Mouse (Mus musculus) liver (tissue): ENCODE results near the gene Opcml.

Experiments
- DNase-seq: peaks from one replicate; pipeline ENCODE4 v3.0.0-alpha.2; 2020; ENCODE audit warnings: mixed read lengths

The Opcml gene

GRCm38 (mm10) chr9:28445863-28446262 is 655.3 kb downstream of the Opcml start:
- no peak for DNase-seq

GRCm38 (mm10) chr9:28446278-28447064 is 655.9 kb downstream of the Opcml start:
- no peak for DNase-seq

DNA sequence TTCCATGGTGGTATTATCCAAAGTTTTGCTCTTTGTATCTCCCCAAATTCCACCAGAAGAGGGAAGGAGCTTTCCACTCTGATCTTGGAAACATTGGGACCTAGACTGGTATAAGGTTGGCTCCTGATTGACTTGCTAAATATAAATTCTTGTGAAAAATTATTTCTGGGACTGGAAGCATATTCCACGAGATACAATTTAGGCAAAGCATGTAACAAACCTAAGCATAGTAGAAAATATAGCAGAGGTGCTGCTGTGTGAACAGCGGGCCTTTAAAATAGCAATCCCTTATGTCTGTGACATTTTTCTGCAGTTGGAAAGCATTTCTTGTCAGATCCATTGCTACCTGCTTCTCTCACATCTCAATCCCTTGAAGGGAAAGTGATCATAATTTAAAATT is 661.9 kb downstream of the Opcml start:
- DNase-seq = no peak

- DNase-seq = no peak
Observed at GRCm38 (mm10) chr9:28453062-28453461, 662.5 kb downstream of the Opcml start.

DNA sequence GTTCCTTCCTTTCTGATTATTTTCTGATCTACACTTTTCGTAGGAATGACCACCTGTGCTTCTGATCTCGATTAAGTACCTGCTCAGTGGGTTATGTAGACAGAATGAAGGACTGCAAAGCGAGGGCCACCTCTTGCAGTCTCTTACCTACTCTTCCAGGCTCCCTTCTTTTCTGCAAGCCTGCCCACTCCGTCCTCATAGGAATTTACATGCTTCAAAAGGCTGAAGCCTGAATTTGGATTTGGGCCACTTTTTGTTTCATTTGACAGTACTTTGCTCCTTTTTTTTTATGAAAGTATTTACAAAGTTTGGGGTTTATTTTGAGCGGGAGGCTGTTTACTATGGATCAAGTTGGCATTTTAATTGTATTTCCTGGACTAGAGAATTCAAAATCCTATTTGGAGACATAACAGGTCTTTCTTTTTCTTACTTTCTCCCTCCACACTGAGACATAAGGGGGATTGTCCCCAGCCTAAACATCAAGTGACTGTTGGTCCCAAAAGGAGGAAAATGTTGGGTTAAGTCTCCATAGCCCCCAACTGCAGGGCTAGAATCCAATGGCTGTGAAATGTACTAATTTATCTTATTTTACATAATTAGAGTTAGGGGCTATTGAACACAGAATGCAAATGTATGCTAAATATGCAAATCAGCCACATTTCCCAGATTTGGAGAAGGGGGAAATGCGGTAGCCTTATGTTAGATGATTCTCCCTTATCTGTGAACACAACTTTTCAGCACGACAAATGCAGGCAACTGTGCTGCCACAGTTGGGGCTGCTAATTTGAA is 667.6 kb downstream of the Opcml start:
- no peak for DNase-seq

GRCm38 (mm10) chr9:28463622-28464021 is 673.0 kb downstream of the Opcml start:
- DNase-seq = no peak

- no peak for DNase-seq
Observed at GRCm38 (mm10) chr9:28469419-28469818, 678.8 kb downstream of the Opcml start.

GRCm38 (mm10) chr9:28471501-28471900 is 680.9 kb downstream of the Opcml start:
- DNase-seq = no peak

GRCm38 (mm10) chr9:28474586-28474985 is 684.0 kb downstream of the Opcml start:
- DNase-seq = no peak

DNA sequence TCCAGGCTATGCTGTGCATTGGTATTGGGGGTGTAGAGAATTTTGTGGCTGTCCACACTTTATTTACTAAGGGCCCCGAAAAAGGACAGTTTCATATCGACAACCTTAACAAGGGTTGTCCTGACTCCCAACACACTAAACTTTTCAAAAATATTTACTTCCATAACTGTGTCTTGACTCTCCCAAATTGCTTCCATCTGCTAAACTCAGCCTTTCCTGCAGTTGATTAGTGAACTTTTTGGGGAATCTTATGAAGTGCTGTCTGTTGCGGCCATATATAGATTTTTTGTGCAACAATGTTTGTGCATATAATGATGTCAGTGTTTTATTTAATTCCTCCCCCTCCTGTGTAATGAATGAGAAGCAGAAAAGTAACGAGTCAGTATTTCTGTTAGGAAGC is 690.7 kb downstream of the Opcml start:
- DNase-seq = no peak

- DNase-seq = no peak
Observed at GRCm38 (mm10) chr9:28488499-28488898, 697.9 kb downstream of the Opcml start.

DNA sequence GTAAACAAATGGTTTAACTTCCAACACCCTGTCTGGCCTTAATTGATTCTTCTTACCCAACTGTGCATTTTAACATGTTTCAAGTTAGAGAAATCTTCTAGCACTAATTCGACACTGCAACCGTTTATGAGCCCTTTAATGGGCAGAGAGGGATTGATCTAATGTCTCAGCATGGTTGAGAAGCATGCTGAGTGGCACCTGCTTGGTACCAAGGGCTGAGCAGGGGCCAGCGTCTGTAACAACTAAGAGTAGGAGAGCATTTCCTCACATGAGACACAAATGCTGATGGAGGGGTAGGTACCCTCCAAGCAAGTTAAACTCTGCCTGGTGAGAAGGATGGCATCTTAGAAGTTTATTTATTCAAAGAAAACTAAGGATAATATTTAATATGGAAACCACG is 699.3 kb downstream of the Opcml start:
- no peak for DNase-seq

DNA sequence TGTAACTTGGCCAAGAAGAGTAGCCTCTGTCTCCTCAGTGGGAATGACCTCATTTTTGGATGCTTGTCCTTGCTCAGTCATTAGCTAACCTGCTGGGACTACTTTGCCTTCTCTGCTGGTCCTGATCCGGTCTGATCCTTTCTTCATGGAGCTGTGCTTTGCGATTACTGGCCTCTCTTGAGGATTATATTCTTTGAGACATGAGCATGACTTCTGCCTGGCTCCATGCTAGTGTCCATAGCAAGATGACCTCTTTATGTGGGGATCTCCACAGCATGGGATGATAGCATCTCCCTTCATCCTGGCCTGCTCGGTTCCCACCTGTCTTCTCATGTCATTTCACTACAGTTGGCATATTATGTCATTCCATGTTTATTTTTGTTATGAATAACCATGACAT is 699.8 kb downstream of the Opcml start:
- DNase-seq = no peak

- no peak for DNase-seq
Observed at GRCm38 (mm10) chr9:28499841-28500794, 709.5 kb downstream of the Opcml start.

DNA sequence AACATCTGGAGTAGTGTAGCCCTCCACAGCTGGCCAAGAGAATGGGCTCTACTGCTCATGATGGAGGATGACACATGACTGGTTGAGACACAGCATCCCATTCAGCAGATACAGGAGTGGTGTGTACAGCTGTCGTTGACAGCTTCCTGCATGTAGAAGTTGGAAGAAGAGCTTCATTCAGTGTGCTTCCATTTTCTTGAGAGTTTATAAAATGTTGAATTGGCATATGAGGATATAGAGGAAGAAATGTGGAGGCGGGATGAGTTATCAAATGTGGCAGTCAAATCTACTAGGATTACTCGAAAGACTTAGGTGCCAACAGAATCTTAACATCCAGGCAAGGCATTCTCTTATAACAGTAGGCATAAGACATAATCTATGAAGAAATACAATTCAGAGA is 723.3 kb downstream of the Opcml start:
- no peak for DNase-seq

- DNase-seq = no peak
Observed at GRCm38 (mm10) chr9:28533191-28533590, 742.6 kb downstream of the Opcml start.

DNA sequence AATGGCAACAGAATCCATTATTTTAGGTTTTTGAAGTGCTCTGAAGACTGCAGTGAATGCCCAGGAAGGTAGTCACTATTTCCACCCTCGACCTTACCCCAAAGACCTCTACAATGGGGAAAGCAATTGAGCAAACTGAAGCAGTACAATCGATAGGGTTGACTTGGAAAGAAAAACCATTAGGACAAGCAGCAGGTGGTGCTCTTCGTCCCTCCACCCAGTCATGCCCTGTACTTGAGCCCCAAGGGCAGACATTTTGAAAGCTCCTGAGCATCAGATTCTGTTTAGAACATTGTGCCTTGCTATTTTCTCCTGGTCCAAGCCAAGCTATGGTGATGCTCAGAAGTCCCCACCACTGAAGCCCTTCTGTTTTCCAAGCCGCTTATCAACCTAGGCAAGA is 744.4 kb downstream of the Opcml start:
- DNase-seq = no peak

DNA sequence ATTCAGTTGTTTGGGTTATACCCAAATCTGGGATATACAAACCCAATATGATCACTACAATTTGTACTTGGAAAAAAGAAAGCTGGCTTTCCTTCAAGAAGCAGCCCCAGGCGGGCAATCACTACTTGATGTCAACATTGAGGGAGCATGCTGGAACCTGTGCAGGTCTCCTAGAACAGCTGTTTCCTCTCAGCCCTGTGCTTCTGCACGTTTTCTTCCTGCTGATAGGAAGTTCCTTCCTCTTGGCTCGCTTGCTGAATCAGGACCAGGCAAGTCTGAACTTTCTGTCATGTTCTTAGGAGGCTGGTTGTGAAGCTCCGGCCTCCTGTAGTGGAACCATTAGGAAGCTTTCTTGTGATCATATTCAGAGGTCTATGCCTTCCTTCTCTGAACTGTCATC is 746.1 kb downstream of the Opcml start:
- no peak for DNase-seq

DNA sequence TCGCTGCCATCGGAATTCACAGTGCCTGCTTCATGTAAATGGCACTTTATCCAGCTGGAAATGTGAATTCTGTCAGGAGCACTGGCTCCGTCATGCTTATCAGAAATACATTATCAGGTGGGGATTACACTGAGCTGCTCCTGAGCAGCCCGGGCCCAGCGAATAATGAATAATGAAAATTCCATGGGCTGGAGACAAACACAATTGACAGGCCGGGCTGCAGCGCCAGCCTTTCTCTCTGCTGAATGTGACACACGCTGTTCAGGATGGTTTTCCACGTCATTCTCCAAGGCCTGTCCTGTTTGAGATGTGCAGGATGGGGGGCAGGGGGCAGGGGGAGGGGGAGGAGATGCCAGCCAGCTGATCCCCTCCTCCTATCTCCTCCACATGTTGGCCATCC is 757.6 kb downstream of the Opcml start:
- no peak for DNase-seq

- DNase-seq = no peak
Observed at GRCm38 (mm10) chr9:28552387-28553182, 762.0 kb downstream of the Opcml start.

DNA sequence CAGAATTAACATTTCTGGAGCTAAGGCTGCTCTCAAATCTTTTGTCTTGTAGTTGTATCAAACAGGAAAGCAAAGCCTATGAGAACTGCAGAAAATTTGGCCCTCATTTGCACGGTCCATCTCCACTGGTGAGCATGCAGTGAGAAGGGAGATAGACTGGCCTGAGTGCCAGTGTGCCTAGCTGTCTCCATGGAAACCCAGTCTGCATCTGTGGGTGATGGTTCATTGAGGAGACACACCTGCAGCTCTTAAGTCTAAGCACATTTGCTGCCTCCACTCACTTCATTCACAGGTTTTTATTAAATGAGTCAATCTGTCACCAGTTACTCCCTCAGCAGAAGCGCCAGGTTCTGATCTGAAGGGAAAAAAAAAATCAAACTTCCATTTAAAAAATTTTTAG is 768.1 kb downstream of the Opcml start:
- DNase-seq = no peak

DNA sequence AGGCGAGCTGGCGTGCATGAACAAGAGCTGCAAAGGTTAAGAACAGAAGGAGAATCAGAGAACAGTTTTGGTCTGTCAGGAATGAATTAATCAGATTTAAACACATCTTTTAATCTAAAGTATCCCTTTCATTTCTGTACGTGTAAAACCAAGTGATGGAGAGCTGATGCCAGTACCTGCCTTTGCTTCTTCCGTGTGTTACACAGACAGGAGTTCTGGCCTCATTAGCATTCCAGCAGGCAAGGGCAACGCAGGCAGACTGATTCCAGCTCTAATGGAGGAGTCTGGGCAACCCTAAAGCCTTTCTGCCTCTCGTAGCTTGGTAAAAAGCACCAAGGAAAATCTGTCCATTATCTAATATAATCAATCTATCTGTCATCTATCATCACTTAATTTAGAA is 771.2 kb downstream of the Opcml start:
- DNase-seq = no peak
